Mouse (Mus musculus): ENCODE data around the gene Kcnq4.
A peak's percentile ranks its signal among the peaks of the same experiment; 100 is the strongest.

The Kcnq4 gene

DNA sequence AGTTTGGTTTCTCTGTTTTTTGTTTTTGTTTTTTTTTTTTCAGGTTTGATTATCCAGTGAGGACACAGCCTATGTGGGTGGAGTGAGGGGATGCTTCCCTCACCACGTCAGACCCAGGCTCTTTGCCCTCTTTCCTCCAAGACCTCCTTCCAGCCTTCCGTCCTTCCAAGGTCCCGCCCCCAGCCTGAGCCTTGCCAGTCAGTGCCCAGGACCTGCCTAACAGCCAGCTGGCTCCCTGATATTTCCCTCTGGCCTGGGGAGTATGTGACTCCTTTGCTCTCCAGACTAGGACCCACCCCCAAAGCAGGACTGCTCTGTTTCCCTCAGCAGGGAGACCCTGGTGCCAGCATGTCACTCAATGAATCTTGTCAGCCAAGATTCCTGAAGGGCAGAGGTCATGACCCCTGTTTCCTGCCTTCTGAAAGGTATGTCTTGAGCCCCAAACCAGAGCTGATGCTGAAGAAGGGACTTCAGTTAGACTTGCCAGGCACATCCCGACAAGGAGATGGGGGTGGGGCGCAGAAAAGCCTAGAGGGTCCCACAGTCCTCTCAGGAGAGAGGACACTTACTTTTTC lies 22.8 kb downstream of the Kcnq4 start:
- DNase-seq (ENCODE audit: inconsistent ontology term), result peak; percentile 51

DNA sequence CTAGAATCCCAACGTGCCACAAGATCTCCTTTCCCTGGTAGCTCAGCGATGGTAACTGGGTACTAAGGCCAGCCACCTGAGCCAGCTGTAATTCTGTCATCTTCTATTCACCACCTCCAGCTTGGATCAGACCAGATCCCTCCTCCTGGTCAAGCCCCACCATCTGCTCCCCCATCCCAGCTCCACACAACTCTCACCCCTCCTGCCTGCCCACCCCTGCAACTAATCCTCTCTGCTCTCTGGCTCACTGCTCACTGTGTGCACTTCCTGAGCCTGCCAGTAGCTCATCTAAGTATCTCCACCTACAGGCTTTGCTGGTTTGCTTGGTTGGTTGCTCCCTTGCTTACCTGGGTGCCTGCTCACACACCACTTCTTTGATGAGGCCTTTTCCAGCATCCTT lies 26.8 kb downstream of the Kcnq4 start:
- no peak for DNase-seq (ENCODE audit: inconsistent ontology term)

DNA sequence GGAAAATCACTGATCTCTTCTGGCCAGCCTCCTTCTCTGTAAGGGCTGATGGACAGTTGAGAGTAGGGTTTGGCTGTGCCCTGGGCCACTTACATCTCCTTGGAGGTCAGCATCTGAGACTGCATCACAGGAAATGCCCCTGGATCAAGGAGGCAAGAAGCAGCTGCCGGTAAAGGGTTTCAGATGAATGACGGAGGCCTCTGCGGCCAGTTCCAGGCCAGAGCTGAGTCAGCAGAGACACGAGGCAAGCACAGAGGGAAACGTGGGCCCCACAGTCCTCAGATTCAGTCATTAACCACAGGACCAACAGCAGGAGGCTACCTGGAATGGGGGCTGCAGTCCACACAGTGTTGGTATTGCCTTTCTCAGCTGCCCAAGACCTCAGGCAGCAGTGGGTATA lies 29.3 kb downstream of the Kcnq4 start:
- peak; percentile 38 for DNase-seq (ENCODE audit: inconsistent ontology term)

DNA sequence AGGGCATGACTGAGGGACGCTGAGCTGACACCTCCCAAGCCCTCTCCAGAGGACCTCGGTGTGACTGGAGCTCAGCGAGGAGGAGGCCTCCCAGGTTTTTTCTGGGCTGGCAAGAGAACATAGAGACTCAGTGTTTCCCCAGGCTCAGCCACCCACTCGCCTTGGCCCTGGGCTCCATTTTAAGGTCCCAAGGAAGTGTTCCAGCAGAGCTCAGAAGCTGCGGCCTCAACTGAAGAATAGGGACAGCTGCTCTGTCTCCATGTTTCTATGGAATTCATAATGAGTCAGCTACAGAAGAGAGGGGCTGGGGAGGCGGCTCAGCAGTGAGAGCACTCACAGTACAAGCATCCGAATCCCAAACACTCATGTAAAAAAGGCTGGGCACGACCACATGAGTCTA lies 30.8 kb downstream of the Kcnq4 start:
- peak; percentile 85 for DNase-seq (ENCODE audit: inconsistent ontology term)

DNA sequence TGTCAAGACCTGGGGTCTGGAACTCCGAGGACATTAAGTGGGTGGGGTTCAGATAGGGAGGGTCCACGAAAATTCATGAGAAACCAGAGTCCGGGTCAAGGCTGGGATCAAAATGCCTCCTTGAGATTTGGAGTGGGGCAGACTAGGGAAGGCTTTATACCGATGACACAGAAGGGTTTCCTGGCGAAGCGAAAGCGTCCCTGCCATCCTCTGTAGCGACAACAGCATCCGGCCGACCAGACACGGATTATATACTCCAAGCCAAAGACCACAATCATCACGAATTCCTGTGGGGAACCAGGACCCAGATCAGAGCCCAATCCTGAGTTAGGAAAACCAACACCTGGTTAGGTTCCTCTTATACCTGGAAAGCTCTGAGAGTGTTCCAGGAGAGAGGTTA lies 31.6 kb downstream of the Kcnq4 start:
- DNase-seq (ENCODE audit: inconsistent ontology term), result no peak

DNA sequence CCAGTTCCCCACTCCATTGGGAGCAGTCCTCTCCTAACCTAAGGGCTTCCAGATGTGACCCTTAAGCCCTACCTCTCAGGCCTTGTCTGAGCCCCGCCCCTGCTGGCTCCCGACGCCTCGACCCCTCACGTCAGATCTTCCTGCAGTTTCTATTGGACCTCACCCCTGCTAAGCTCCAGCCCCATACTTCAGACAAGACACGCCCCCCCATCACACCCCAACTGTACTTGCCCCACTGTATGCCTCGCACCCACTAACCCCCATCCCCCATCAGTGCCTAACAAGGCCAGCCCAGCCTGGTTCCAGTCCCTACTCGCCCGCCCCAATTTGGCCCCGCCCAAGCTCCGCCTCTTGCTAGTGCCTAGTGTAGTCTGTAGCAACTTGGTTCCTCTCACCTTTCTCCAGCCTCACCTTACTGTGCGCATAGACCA lies 32.3 kb downstream of the Kcnq4 start:
- DNase-seq (ENCODE audit: inconsistent ontology term), result no peak

DNA sequence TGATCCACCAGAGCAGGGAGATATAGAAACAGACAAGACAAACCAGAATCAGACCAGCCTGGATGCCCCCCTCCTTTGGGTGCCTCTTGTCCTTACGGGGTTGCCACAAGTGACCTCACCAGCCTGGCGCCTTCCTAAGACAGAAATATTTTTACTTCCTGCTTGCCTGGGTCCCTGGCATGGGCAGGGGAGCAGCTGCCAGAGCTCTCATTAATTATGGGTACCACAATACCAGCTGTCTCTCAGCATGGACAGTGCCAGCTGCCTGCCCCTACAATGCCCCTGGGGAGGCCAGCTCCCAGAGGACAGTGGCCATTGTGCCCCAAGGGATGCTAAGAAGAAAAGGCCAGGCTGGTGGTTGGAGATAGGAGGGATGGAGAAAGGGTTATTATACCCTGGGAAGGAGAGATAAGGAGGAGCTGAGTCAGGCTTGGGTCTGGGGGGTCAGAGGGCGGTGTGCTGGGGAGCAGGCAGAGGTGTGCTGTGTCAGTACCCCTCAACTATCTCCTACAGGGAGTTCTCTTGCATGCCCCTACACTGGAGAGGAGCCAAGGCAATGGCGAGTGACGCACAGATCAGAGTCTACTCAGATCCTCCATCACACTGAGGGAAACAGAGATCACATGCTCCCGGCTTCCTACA lies 34.4 kb downstream of the Kcnq4 start:
- peak; percentile 85 for DNase-seq (ENCODE audit: inconsistent ontology term)

DNA sequence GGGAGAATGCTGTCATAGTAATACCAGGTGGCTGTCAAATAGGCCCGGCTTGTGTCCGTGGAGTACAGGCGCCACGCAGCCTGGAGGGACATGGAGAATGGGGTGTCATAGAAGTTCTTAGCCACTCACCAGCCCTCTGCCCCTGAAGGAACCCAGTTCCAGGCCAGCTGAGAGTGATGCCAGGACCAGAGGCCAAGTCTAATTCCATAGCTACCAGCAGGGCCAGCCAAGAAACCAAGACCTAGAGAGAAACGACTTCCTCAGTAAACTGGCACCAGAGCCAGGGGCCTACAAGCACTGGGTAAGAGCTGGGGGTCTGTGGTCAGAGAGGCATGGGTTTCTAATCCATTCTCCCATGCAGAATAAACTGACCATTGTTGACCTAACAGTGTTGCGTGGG lies 35.4 kb downstream of the Kcnq4 start:
- DNase-seq (ENCODE audit: inconsistent ontology term), result peak; percentile 51

DNA sequence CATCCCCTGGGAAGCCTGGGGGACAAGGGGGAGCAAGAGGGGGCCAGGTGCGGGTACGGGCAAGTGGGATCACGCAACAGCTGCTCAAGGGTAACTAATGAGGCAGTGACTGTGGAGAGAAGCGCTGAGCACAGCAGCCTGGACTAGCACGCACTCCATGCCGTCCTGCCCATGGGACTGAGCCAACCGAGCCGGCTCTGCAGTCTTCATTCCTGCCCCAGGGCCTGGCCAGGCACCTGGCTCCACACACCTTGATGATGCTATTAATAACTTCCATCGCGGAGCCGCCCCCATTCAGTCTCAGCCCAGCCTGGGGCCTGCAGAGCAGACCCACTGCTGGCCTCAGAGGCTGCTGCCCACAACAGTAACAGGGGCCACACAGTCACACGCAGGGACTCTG lies 36.2 kb downstream of the Kcnq4 start:
- no peak for DNase-seq (ENCODE audit: inconsistent ontology term)

DNA sequence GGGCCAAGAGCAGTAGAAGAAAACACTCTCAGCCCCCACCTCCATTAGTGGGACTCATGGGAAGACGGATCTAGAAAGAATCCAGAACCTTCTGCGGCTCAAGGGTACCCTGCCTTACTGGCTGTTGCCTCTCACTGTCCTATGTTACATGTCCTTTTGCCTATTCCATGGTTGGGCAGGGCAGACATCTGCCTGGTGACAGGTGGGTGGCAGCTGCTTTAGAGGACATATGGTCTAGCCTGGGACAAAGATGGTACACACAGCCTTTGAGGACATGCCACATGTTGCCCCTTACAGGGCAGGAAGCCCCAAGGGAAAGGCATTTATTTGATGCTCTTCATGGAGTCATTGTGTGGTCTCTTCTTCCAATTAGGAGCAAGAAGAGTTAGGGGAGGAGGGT lies 45.9 kb downstream of the Kcnq4 start:
- no peak for DNase-seq (ENCODE audit: inconsistent ontology term)

DNA sequence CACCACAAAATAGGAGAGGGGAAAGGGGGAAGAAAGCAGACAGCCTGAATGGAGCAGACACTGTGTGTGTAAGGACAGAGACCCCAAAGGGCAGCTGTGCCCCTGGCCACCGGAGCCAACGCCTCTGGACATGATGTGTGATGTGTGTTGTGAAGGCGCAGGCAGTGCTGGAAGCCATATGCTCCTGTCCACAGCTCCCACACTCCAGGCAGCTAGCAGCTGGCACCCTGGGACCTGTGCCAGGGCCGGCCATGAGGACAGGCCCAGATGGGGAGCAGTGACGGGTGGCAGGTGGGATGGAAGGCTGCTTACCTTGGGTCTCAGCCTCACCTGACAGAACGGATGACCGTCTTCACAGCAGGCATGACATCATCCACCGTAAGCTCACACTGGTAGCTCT lies 46.4 kb downstream of the Kcnq4 start:
- no peak for DNase-seq (ENCODE audit: inconsistent ontology term)

DNA sequence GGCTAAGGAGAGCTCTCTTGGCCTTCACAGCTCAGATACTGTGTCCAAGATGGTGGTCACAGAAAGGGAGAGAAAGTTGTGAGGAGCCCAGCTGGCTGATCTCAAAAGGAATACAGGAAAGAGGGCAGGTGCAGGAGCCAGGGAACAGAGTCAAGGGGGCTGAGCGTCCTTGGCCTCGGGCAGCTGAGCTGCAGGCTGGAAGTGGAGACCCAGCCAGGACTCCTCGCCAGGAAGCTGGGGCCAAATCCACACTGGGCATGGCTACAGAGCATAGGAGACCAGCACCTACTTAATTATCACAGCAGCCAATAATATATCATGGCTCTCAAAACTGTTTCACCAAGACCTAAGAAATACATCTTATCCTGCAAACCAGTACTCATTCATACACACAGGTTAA lies 47.2 kb downstream of the Kcnq4 start:
- DNase-seq (ENCODE audit: inconsistent ontology term), result no peak

DNA sequence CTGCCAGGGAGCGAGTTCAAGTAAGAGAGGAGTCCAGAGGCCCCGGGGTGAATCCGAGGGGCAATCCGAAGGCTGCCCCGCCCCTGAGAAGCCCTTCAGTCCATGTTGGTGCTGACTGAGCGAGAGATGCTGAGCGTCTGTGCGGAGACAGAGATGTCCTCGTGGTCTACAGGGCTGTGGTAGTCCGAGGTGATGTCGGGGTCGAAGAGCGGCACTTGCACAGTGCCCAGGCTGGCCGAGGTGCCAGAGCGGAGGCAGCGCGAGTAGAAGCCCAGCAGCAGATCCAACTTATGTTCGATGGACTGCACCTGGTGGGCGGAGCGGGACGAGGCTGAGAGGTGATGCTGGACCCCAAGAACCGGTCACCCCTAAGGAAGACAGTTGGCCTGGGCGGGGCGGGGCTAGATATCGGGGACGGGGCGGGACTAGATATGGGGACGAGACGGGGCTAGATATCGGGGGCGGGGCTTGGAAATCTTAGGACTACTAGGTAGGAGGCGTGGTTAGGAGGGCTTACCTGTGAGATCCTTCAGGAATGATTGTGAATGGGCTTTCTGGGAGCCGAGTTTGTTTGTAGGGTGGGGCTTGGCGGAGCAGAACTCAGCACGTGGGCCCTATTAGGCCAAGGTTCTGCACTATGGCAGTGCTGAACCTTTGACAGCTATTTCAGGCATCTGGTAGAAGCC lies 50.5 kb downstream of the Kcnq4 start:
- no peak for DNase-seq (ENCODE audit: inconsistent ontology term)

DNA sequence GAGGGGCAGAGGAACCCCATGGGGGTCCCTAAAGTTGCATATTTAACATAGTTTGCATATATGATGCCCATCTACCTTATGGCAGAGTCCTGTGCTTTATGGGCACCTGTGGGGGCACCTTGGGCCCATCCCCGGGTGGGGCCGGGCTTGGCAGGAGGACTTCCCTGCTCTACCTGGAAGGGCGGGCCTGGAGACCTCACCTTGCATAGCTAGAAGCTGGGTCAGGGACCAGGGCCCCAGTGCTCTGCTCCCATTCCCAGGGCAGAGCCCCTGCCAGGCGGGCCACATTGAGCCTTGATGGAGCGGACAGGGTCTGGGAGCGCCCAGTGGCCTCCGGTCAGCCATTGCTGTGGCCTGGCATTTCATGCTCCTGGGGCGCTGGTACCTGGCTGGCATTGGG lies 51.1 kb downstream of the Kcnq4 start:
- DNase-seq (ENCODE audit: inconsistent ontology term), result no peak

DNA sequence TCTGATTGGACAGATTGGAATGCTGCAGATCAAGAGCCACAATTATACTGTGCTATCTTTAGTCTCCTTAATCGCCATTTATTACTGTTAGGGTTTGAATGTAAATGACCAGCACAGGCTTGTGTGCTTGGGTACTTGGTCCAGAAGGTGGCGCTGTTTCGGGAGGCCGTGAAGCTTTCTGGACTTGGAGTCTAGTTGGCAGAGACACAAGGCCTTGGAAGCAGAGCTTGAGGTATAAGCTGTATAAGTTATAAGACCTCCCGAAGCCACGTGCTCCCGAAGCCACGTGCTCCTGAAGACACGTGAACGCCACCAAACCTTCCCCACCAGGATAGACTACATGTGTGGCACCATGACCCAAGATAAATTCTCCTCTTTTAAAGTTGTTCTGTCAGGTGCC lies 55.7 kb downstream of the Kcnq4 start:
- no peak for DNase-seq (ENCODE audit: inconsistent ontology term)

DNA sequence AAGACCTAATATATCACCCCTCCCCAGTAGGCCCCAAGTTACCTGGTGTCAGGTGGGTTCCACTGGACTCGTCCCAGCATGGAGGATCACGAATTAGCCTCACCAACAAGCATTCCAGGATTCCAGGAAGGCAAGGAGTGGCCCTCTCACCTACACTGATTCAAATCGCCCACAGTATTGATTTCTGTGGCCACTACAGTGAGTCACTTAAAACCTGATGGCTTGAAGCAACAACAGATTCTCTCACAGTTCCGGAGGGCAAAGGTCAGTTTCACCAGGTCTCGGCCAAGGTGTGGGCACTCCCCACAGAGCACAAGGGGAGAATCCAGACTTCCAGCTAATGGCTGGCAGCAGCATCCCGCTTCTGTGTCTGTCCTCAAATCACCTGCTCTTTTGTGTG lies 59.1 kb downstream of the Kcnq4 start:
- no peak for DNase-seq (ENCODE audit: inconsistent ontology term)

DNA sequence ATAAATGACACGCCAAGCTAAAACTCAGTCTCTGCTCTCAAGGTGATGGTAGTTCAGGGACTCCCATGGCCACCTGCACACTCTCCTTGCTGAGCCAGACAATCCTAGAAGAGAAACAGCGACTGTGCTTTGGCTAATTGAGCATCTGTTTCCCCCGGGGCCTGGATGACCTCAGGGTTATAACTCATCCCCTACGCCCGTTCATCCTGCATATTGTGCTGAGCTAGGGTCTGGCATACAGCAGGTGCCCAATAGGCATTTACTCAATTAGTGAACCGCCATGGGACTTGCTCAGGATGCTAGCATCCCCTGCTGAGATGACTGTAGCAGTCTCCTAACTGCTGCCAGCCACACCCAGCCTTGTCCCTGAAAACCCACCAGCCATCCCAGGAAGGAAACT lies 61.1 kb downstream of the Kcnq4 start:
- DNase-seq (ENCODE audit: inconsistent ontology term), result no peak

DNA sequence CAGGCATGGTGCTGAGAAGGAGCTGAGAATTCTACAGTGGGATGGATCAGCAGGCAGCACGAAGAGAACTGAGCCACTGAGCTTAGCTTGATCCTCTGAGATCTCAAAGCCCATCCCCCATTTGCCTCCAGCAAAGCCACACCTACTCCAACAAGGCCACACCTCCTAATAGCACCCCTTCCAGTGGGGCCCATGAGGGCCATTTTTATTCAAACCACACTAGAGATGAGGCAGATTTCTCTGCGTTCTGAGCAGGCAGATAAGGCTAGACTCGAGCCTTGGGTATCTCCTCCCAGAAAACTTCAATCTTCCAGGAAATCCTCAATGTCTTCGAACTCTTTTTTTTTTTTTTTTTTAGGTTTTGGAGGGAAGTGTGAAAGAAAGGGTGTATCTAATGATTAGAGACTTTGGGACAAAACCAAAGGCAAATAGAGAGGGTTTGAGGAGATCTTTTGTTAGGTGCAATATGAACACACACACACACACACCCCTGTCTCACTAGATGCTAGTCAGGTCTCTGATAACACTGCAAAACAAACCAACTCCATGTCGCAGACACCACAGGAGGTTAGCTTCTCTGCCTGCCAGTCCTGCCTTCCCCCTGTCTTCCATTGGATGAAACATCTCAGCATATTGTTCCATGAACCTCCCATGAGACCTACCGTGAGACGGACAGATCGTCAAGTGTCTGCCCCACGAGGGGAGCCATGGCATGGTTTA lies 65.0 kb downstream of the Kcnq4 start:
- no peak for DNase-seq (ENCODE audit: inconsistent ontology term)

DNA sequence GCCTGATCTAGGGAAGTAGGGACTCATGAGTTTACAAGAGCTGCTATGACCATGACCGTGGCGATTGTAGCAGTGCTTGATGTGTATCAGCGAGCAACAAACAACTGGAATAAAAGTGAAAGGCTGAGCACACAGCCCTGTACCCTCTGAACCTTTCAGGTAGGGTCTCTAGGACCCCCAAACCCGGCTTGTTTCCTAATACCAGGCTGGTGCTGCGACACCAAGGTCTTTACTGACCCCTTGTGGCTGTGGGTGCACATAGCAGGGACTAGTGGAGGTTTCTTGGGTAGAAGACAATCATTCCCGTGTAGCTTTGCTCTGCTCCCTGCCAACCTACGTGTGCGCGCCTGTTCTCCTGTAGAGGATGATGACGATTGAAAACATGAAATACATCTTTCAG lies 66.2 kb downstream of the Kcnq4 start:
- DNase-seq (ENCODE audit: inconsistent ontology term), result peak; percentile 22

DNA sequence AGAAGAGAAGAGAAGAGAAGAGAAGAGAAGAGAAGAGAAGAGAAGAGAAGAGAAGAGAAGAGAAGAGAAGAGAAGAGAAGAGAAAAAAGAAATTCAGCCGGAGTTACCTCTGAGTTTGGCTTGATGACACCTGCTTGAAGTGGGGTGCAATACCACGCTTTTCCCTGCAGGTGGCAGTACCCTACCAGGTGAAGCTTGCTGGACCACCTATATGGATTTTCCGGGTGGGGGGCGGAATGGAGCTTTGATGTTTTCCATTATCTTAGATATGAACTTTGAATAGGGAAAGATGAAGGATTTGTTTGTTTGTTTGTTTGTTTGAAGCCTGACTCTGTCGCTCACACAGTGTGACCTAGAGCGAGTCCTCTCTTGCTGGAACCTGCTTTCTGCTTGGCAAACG lies 67.5 kb downstream of the Kcnq4 start:
- no peak for DNase-seq (ENCODE audit: inconsistent ontology term)

DNA sequence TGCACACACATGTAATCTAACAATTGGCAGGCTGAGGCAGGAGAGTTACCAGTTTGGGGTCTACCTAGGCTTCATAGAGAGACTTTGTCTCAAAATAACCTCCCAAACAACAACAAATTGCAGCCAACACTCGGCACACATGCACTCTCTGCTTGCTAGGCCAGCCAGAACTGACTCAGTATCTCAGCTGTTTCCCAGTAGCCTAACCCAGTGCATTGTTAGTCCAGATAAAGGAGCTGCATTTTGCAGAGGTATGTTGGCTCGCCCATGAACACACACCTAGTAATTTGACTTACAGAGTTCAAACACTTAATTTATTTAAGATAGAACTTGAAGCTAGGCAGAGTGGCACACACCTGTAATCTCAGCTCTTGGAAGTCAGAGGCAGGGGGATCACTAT lies 72.8 kb downstream of the Kcnq4 start:
- DNase-seq (ENCODE audit: inconsistent ontology term), result no peak

DNA sequence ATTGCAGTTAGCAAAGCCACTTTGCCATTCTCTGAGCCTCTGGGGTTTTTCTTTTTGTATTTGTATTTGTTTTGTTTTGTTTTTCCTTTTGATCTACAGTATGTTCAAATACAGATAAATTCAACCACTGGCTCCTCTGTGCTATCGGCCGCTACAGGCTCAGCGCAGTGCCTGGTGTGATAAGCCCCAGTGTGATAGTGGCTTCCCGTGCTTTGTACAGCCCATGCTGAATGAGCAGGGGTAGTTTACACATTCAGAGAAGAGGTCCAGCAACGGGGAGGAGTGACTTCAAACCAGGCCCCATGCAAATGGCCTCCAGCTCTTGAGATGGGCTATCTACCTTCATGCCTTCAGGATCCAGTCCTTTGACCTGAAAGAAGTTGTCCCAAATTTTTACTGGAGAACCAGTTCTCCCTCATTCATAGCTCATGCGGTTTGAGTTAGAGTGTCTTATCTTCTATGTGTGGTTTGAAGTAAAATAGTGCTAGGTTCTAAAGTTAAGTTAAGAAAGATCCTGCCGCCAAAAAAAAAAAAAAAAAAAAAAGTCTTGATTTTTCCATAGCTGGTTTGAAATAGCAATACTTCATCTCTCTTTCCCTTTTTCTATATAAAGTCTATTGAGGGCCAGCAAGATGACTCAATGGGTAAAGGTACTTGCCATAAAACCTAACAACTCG lies 73.5 kb downstream of the Kcnq4 start:
- DNase-seq (ENCODE audit: inconsistent ontology term), result no peak

Data from Muller cell, postnatal 12 days (primary cell).